In the genomic region with DNA sequence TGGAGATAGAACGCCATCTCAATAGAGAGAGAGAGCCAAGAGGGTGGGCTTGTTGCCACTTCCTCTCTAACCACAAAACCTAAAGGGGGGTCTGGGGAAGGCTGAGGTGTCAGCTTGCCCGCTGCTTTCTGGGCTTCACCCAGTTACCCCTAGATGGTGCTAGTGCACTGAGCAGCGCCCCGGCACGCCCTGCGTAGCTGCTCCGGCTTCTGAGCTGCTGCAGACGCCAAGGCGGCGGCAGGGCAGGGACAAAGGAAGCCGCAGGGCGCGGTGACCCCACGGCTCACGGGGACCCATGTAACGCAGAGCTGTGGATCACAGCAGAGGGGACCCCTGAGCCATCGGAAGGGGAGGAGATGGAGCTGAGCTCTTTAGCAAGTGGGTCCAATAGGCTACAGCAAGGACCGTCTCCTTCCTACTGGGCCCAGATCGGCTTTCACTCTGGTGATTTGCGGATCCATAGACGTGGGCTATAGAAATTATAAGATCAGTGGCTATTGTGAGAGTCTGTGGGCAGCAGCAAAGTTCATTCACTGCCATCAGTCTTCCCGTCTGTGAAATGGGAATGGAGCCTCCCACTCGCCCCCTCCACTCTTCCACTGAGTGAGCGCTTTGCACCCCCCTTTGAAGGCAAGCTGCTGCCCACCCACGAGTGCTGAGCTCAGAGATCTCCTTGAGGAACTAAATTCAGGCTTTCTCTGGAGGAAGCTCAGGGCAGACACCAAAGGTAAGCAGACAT, we compare ENCODE assay signal across 8 mouse cellular contexts.
DNase-seq lines count a peak whose midpoint lies in the region; ATAC-seq and TF ChIP-seq lines count a peak whose summit lies in the region.

No protein-coding gene starts in this region.

- peak; percentile 98 for TF ChIP-seq CTCF in lung, postnatal 0 days (IDR thresholded peaks at IDR 0.05)

- peak overlapping the region; percentile 31 for H3K4me3 ChIP-seq in hindbrain, embryonic 12.5 days
- peak overlapping the region; percentile 36 for H3K4me3 ChIP-seq in lung, postnatal 0 days (ENCODE audit: low read depth, low read length)

- peak; percentile 97 for ATAC-seq in hindbrain, embryonic 12.5 days (ENCODE audit: low FRiP score)
- peak; percentile 97 for ATAC-seq in lung, postnatal 0 days

- H3K27ac ChIP-seq in hindbrain, embryonic 12.5 days = no peak overlapping the region; the same call in 1 of the 2 replicates
- H3K27ac ChIP-seq in lung, postnatal 0 days (ENCODE audit: low read length) = no peak overlapping the region

- H3K4me1 ChIP-seq in hindbrain, embryonic 12.5 days = 0 out of 2 replicates have a peak, but pooled peaks cover 3% of the 10 kb centered on the region
- H3K4me1 ChIP-seq in lung, postnatal 0 days (ENCODE audit: insufficient read depth, low read depth, low read length) = no peaks in the 10 kb centered on the region

- H3K9ac ChIP-seq in hindbrain, embryonic 12.5 days = peak overlapping the region; percentile 74
- peak overlapping the region; percentile 30; the same call in 1 of the 2 replicates for H3K9ac ChIP-seq in lung, postnatal 0 days (replicated peaks; ENCODE audit: low read depth)

- no peaks in the 10 kb centered on the region for H3K36me3 ChIP-seq in hindbrain, embryonic 12.5 days
- H3K36me3 ChIP-seq in lung, postnatal 0 days (ENCODE audit: insufficient read depth, low read length) = no peaks in the 10 kb centered on the region

- no peaks in the 10 kb centered on the region for H3K9me3 ChIP-seq in hindbrain, embryonic 12.5 days (replicated peaks)
- no peaks in the 10 kb centered on the region for H3K9me3 ChIP-seq in lung, postnatal 0 days (ENCODE audit: low read length)

- peak; percentile 83 for DNase-seq in Muller cell, postnatal 12 days (ENCODE audit: inconsistent ontology term)
- peak; percentile 62 for DNase-seq in cerebellum, adult 9-11 months
- DNase-seq in frontal cortex, postnatal 10 days (ENCODE audit: low spot score in 2 of 2) = peak; percentile 63 to 85
- DNase-seq in layer of hippocampus, postnatal 10 days (ENCODE audit: low spot score in 2 of 2) = peak; percentile 88 to 92
- peak; percentile 88 for DNase-seq in lung, postnatal 0 days (ENCODE audit: low spot score)
- DNase-seq in ovary, postnatal 14 days (ENCODE audit: low spot score) = peak; percentile 80
- DNase-seq in thymus, postnatal 10 days (ENCODE audit: low spot score in 2 of 2) = peak; percentile 77 to 89

- no peaks in the 10 kb centered on the region for H3K27me3 ChIP-seq in hindbrain, embryonic 12.5 days
- no peaks in the 10 kb centered on the region for H3K27me3 ChIP-seq in lung, postnatal 0 days (replicated peaks; ENCODE audit: insufficient read depth, low read length)

- 12% methylated on average over 25 of the region's 25 CpGs for WGBS in hindbrain, embryonic 12.5 days
- WGBS in lung, postnatal 0 days = 13% methylated on average over 25 of the region's 25 CpGs

- no peak for TF ChIP-seq EP300 in lung, postnatal 0 days (IDR thresholded peaks at IDR 0.05)

- H3K4me2 ChIP-seq in hindbrain, embryonic 12.5 days (replicated peaks) = peak overlapping the region; percentile 52
- H3K4me2 ChIP-seq in lung, postnatal 0 days (replicated peaks; ENCODE audit: low read depth, low read length) = peak overlapping the region; percentile 70
